Mouse (Mus musculus): ENCODE results near the gene Pald1. TPM values are rescaled to one million over a fixed set of nuclear protein-coding genes. Genes with fewer than 3 reads are reported as not detected.

The Pald1 gene
- total and polyA plus RNA-seq, 2 experiments from 2014 or later: 17.9 to 66.8 TPM

DNA sequence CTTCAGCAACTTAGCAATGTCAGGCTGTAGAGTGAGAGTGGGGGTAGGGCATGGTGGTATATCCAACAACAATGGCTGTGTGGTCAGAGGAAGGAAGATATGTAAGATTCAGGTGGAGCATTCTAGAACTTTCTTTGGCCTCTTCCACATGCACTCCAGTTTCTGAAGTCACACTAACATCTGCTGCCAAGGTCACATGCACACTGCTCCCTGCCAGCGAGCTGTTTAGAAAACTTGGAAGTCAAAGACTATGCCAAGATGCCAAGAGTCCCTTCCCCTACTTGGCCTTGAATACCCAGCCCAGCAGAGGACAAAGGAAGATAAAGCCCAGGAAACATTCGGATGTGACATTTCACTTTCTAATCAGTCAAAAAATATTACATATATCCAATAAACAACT lies 19.6 kb upstream of the Pald1 start:
- no peak for DNase-seq (ENCODE audit: low spot score)
- Histone ChIP-seq H3K9ac (replicated peaks; ENCODE audit: low read depth, low read length) (no peak overlapping the region), H3K9me3 (replicated peaks; ENCODE audit: control insufficient read depth, low read length) (0 out of 2 replicates have a peak, but pooled peaks cover 5% of the 10 kb centered on the region), H3K4me1 (ENCODE audit: control insufficient read depth, insufficient read depth) (no peaks in the 10 kb centered on the region), H3K27ac (ENCODE audit: low read depth) (no peak overlapping the region), H3K36me3 (replicated peaks; ENCODE audit: control insufficient read depth, insufficient read depth, low read length) (no peaks in the 10 kb centered on the region), H3K4me3 (ENCODE audit: low read depth, low read length) (no peak overlapping the region), H3K4me2 (ENCODE audit: low read depth, low read length) (no peak overlapping the region), H3K27me3 (ENCODE audit: control insufficient read depth, insufficient read depth, low read length) (peaks cover 11% of the 10 kb centered on the region)
- WGBS: 77% methylated on average over 2 of the region's 2 CpGs
- TF ChIP-seq CTCF (IDR thresholded peaks at IDR 0.05; ENCODE audit: low read depth) (no peak), EP300 (IDR thresholded peaks at IDR 0.05; ENCODE audit: low read depth) (no peak)
- ATAC-seq (ENCODE audit: insufficient read depth, low read depth): no peak

DNA sequence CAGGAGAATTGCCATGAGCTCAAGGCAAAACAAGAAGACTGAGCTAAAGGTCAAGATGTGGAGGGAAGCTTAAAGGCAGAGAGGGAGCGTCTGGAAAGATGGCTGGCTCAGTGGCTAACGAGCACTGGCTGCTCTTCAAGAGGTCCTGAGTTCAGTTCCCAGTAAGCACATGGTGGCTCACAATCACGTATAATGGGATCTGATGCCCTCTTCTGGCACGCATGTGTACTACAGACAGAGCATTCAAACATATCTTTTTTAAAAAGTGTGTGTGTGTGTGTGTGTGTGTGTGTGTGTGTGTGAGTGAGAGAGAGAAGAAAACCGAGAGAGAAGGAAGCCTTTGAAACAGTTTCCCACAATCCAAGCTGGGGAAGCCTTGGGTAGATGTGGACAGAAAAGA lies 19.1 kb upstream of the Pald1 start:
- H3K4me1 ChIP-seq (ENCODE audit: control insufficient read depth, insufficient read depth): no peaks in the 10 kb centered on the region
- TF ChIP-seq CTCF (IDR thresholded peaks at IDR 0.05; ENCODE audit: low read depth): peak; percentile 31; the same call in 1 of the 2 replicates
- TF ChIP-seq EP300 (IDR thresholded peaks at IDR 0.05; ENCODE audit: low read depth): no peak
- H3K4me2 ChIP-seq (ENCODE audit: low read depth, low read length): no peak overlapping the region
- peaks cover 11% of the 10 kb centered on the region for H3K27me3 ChIP-seq (ENCODE audit: control insufficient read depth, insufficient read depth, low read length)
- ATAC-seq (ENCODE audit: insufficient read depth, low read depth) (no peak), DNase-seq (ENCODE audit: low spot score) (no peak)
- no peak overlapping the region for H3K9ac ChIP-seq (replicated peaks; ENCODE audit: low read depth, low read length)
- H3K9me3 ChIP-seq (replicated peaks; ENCODE audit: control insufficient read depth, low read length): 0 out of 2 replicates have a peak, but pooled peaks cover 5% of the 10 kb centered on the region
- no peak overlapping the region for H3K27ac ChIP-seq (ENCODE audit: low read depth)
- H3K4me3 ChIP-seq (ENCODE audit: low read depth, low read length): no peak overlapping the region
- H3K36me3 ChIP-seq (replicated peaks; ENCODE audit: control insufficient read depth, insufficient read depth, low read length): no peaks in the 10 kb centered on the region
- 70% methylated on average over 5 of the region's 5 CpGs for WGBS

DNA sequence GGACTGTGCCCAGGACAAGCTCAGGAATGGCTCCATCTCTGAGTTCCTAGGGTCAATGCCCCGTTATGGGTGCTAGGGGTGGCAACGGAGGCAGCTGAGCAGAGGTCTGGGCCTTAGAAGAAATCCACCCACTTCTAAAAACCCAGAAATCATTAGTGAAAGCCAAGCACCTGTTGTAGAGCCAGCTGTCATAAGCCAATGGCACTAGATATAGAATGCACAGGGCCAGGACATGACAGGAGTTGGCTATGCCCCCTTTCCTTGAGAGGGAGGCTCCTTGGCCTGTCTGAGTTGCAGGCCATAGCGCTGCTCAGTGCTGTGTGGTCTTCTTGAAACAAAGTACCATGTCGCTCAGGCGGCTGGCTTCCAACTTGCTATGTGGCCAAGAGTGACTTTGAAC lies 17.1 kb upstream of the Pald1 start:
- TF ChIP-seq EP300 (IDR thresholded peaks at IDR 0.05; ENCODE audit: low read depth) (no peak), CTCF (IDR thresholded peaks at IDR 0.05; ENCODE audit: low read depth) (no peak)
- 0 out of 2 replicates have a peak, but pooled peaks cover 5% of the 10 kb centered on the region for H3K9me3 ChIP-seq (replicated peaks; ENCODE audit: control insufficient read depth, low read length)
- H3K4me3 ChIP-seq (ENCODE audit: low read depth, low read length): no peak overlapping the region
- 0 out of 2 replicates have a peak, but pooled peaks cover 2% of the 10 kb centered on the region for H3K27me3 ChIP-seq (ENCODE audit: control insufficient read depth, insufficient read depth, low read length)
- WGBS: 86% methylated on average over 5 of the region's 5 CpGs
- no peak for DNase-seq (ENCODE audit: low spot score)
- H3K36me3 ChIP-seq (replicated peaks; ENCODE audit: control insufficient read depth, insufficient read depth, low read length): no peaks in the 10 kb centered on the region
- H3K4me2 ChIP-seq (ENCODE audit: low read depth, low read length): no peak overlapping the region
- H3K27ac ChIP-seq (ENCODE audit: low read depth): no peak overlapping the region
- ATAC-seq (ENCODE audit: insufficient read depth, low read depth): no peak
- no peaks in the 10 kb centered on the region for H3K4me1 ChIP-seq (ENCODE audit: control insufficient read depth, insufficient read depth)
- no peak overlapping the region for H3K9ac ChIP-seq (replicated peaks; ENCODE audit: low read depth, low read length)

DNA sequence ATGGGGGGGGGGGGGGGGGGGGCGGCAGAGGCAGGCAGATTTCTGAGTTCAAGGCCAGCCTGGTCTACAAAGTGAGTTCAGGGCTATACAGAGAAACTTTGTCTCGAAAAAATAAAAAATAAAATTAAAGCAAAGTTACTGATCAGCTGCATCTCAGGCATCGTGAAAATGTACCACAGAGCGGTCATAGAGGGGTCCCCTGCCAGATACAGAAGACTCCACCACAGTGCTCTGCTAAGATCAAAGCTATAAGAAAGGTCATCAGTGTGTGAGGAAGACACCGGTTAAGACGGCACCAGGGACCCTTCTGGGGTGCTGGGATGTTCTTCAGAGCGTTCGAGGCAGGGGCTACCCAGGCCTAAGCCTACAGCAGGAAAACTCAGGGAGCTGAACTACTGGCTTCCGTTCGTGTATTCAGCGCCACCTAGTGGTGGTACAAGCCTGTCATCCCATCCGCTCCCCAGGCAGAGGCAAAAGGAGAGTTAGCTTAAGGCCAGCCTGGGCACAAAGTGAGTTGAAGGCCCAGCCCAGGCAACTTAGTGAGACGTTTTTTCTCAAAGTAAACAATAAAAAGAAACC lies 15.9 kb upstream of the Pald1 start:
- H3K9me3 ChIP-seq (replicated peaks; ENCODE audit: control insufficient read depth, low read length): 0 out of 2 replicates have a peak, but pooled peaks cover 5% of the 10 kb centered on the region
- H3K36me3 ChIP-seq (replicated peaks; ENCODE audit: control insufficient read depth, insufficient read depth, low read length): no peaks in the 10 kb centered on the region
- TF ChIP-seq CTCF (IDR thresholded peaks at IDR 0.05; ENCODE audit: low read depth): peak; percentile 95
- TF ChIP-seq EP300 (IDR thresholded peaks at IDR 0.05; ENCODE audit: low read depth): no peak
- no peaks in the 10 kb centered on the region; the same call in 1 of the 2 replicates for H3K4me1 ChIP-seq (ENCODE audit: control insufficient read depth, insufficient read depth)
- no peak overlapping the region for H3K4me3 ChIP-seq (ENCODE audit: low read depth, low read length)
- H3K27me3 ChIP-seq (ENCODE audit: control insufficient read depth, insufficient read depth, low read length): no peaks in the 10 kb centered on the region
- no peak overlapping the region for H3K9ac ChIP-seq (replicated peaks; ENCODE audit: low read depth, low read length)
- DNase-seq (ENCODE audit: low spot score) (peak; percentile 90), ATAC-seq (ENCODE audit: insufficient read depth, low read depth) (peak; percentile 73)
- no peak overlapping the region for H3K4me2 ChIP-seq (ENCODE audit: low read depth, low read length)
- WGBS: 20% methylated on average over 12 of the region's 13 CpGs
- H3K27ac ChIP-seq (ENCODE audit: low read depth): no peak overlapping the region

DNA sequence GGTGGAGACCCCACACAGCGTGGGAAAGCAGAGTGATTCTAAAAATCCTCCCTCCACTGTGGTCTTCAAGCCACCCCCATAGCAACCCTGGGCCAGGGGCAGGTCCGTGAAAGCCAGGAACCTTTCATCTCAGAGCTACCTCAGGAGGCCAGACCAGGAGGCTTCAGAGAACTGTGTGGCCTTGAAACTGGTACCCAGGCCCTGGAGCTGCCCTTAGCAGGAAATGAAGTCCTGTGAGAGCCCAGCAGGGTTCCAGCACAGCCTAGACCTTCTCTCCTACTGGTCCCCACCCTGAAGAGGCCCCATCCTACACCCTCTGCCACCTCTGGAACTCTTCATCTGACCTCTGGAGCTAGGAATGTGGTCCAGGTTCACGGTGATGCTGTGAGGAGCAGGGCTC lies 14.8 kb upstream of the Pald1 start:
- no peak overlapping the region for H3K4me2 ChIP-seq (ENCODE audit: low read depth, low read length)
- H3K9ac ChIP-seq (replicated peaks; ENCODE audit: low read depth, low read length): no peak overlapping the region
- ATAC-seq (ENCODE audit: insufficient read depth, low read depth): no peak
- H3K36me3 ChIP-seq (replicated peaks; ENCODE audit: control insufficient read depth, insufficient read depth, low read length): no peaks in the 10 kb centered on the region
- no peak for DNase-seq (ENCODE audit: low spot score)
- TF ChIP-seq CTCF (IDR thresholded peaks at IDR 0.05; ENCODE audit: low read depth): no peak
- no peak for TF ChIP-seq EP300 (IDR thresholded peaks at IDR 0.05; ENCODE audit: low read depth)
- H3K4me3 ChIP-seq (ENCODE audit: low read depth, low read length): no peak overlapping the region
- H3K27ac ChIP-seq (ENCODE audit: low read depth): no peak overlapping the region
- 63% methylated on average over 3 of the region's 3 CpGs for WGBS
- H3K27me3 ChIP-seq (ENCODE audit: control insufficient read depth, insufficient read depth, low read length): no peaks in the 10 kb centered on the region
- H3K9me3 ChIP-seq (replicated peaks; ENCODE audit: control insufficient read depth, low read length): 0 out of 2 replicates have a peak, but pooled peaks cover 5% of the 10 kb centered on the region
- H3K4me1 ChIP-seq (ENCODE audit: control insufficient read depth, insufficient read depth): no peaks in the 10 kb centered on the region; the same call in 1 of the 2 replicates
